Mouse (Mus musculus) embryonic facial prominence, embryonic 10.5 days (tissue): ENCODE results near the gene Taf3. TPM values are rescaled to one million over a fixed set of nuclear protein-coding genes. Genes with fewer than 3 reads are reported as not detected.

Experiments used
- DNase-seq: peaks from one replicate; pipeline ENCODE4 v3.0.0-alpha.2; 2017; ENCODE audit warnings: low spot score
- H3K27ac ChIP-seq: fragments of 300-500 bp; sonication (generic); replicated peaks from 2 replicates; pipeline ENCODE4 v1.5.1; 2016; ENCODE audit warnings: mild to moderate bottlenecking
- H3K27me3 ChIP-seq: fragments of 300-500 bp; sonication (generic); replicated peaks from 2 replicates; pipeline ENCODE4 v1.6.1; 2016; ENCODE audit warnings: low read depth, mild to moderate bottlenecking; ENCODE audit not compliant: poor library complexity, severe bottlenecking
- H3K36me3 ChIP-seq: fragments of 300-500 bp; sonication (generic); replicated peaks from 2 replicates; pipeline ENCODE4 v1.6.1; 2016; ENCODE audit warnings: mild to moderate bottlenecking, moderate library complexity
- H3K4me1 ChIP-seq: fragments of 300-500 bp; sonication (generic); 2 replicates; pipeline ENCODE4 v1.6.1; 2016
- H3K4me3 ChIP-seq: fragments of 300-500 bp; sonication (generic); 2 replicates; pipeline ENCODE4 v1.5.1; 2016; ENCODE audit warnings: mild to moderate bottlenecking, moderate library complexity
- H3K9me3 ChIP-seq: fragments of 300-500 bp; sonication (generic); 2 replicates; pipeline ENCODE4 v1.6.1; 2016; ENCODE audit warnings: mild to moderate bottlenecking
- WGBS: fragments of 180-500 bp; shearing (Covaris S2); methylation state at CpG from one replicate; pipeline ENCODE4 v1.1.7; 2016; 5-methylcytosine and 5-hydroxymethylcytosine counted together
- polyA plus RNA-seq: library from polyadenylated mRNA; unstranded; fragments of >200 nt; fragmentation: Nextera tagmentation; extraction: Ambion mirVana; gene quantifications from 2 replicates; pipeline ENCODE4 v1.2.1, GENCODE M21; 2016

Gene Taf3
- polyA plus RNA-seq, 1 experiment from 2014 or later, result 17.3 TPM

- Histone ChIP-seq H3K4me3 (peak overlapping the region; percentile 63), H3K9me3 (no peaks in the 10 kb centered on the region), H3K4me1 (peaks cover 77% of the 10 kb centered on the region), H3K27me3 (peaks cover 92% of the 10 kb centered on the region), H3K36me3 (peaks cover 11% of the 10 kb centered on the region), H3K27ac (no peak overlapping the region)
- WGBS, result 7% methylated on average over 12 of the region's 12 CpGs
- peak; percentile 23 for DNase-seq
Observed at GRCm38 (mm10) chr2:9875676-9876357, 172.6 kb downstream of the Taf3 start.

- no peak for DNase-seq
- WGBS, result 2% methylated on average over 4 of the region's 4 CpGs
- Histone ChIP-seq H3K9me3 (no peaks in the 10 kb centered on the region), H3K36me3 (peaks cover 11% of the 10 kb centered on the region), H3K27ac (0 out of 2 replicates have a peak overlapping the region, but pooled peaks have one; percentile 37), H3K4me1 (peaks cover 73% of the 10 kb centered on the region), H3K4me3 (peak overlapping the region; percentile 63), H3K27me3 (peaks cover 92% of the 10 kb centered on the region)
Observed at GRCm38 (mm10) chr2:9875220-9875619, 173.2 kb downstream of the Taf3 start.

GRCm38 (mm10) chr2:9874467-9875219 is 173.8 kb downstream of the Taf3 start:
- H3K4me1 ChIP-seq, result peaks cover 67% of the 10 kb centered on the region
- H3K36me3 ChIP-seq, result peaks cover 11% of the 10 kb centered on the region
- H3K4me3 ChIP-seq, result peak overlapping the region; percentile 63
- peak overlapping the region; percentile 37 for H3K27ac ChIP-seq
- DNase-seq, result peak; percentile 48
- H3K27me3 ChIP-seq, result peaks cover 92% of the 10 kb centered on the region
- 3% methylated on average over 39 of the region's 39 CpGs for WGBS
- H3K9me3 ChIP-seq, result no peaks in the 10 kb centered on the region

- no peak overlapping the region for H3K27ac ChIP-seq
- peaks cover 98% of the 10 kb centered on the region for H3K27me3 ChIP-seq
- H3K9me3 ChIP-seq, result no peaks in the 10 kb centered on the region
- 8% methylated on average over 2 of the region's 2 CpGs for WGBS
- DNase-seq, result peak; percentile 25
- peak overlapping the region; percentile 63 for H3K4me3 ChIP-seq
- peaks cover 13% of the 10 kb centered on the region for H3K36me3 ChIP-seq
- H3K4me1 ChIP-seq, result peaks cover 64% of the 10 kb centered on the region
Observed at GRCm38 (mm10) chr2:9873757-9874156, 174.6 kb downstream of the Taf3 start.

GRCm38 (mm10) chr2:9872682-9873081 is 175.7 kb downstream of the Taf3 start:
- H3K4me3 ChIP-seq, result peak overlapping the region; percentile 63
- 1% methylated on average over 12 of the region's 12 CpGs for WGBS
- H3K27me3 ChIP-seq, result peaks cover 92% of the 10 kb centered on the region

GRCm38 (mm10) chr2:9871798-9872197 is 176.6 kb downstream of the Taf3 start:
- DNase-seq, result no peak
- WGBS, result 18% methylated on average over 6 of the region's 6 CpGs
- Histone ChIP-seq H3K27me3 (peaks cover 83% of the 10 kb centered on the region), H3K4me3 (peak overlapping the region; percentile 63), H3K4me1 (peaks cover 49% of the 10 kb centered on the region), H3K36me3 (peaks cover 20% of the 10 kb centered on the region), H3K9me3 (no peaks in the 10 kb centered on the region), H3K27ac (0 out of 2 replicates have a peak overlapping the region, but pooled peaks have one; percentile 26)

More at GRCm38 (mm10) chr2:9872682-9873081, 175.7 kb downstream of the Taf3 start:
- peak overlapping the region; percentile 57; the same call in 1 of the 2 replicates for H3K27ac ChIP-seq
- DNase-seq, result peak; percentile 52
- H3K36me3 ChIP-seq, result peaks cover 19% of the 10 kb centered on the region
- H3K4me1 ChIP-seq, result peaks cover 56% of the 10 kb centered on the region
- no peaks in the 10 kb centered on the region for H3K9me3 ChIP-seq

GRCm38 (mm10) chr2:9871141-9871716 is 177.2 kb downstream of the Taf3 start:
- Histone ChIP-seq H3K36me3 (peaks cover 25% of the 10 kb centered on the region), H3K4me3 (no peak overlapping the region; the same call in 1 of the 2 replicates), H3K9me3 (no peaks in the 10 kb centered on the region), H3K27me3 (peaks cover 77% of the 10 kb centered on the region), H3K4me1 (peaks cover 48% of the 10 kb centered on the region), H3K27ac (no peak overlapping the region; the same call in 1 of the 2 replicates)
- WGBS, result 20% methylated on average over 4 of the region's 4 CpGs
- DNase-seq, result no peak

- Histone ChIP-seq H3K36me3 (peaks cover 26% of the 10 kb centered on the region), H3K4me1 (peaks cover 16% of the 10 kb centered on the region), H3K27ac (no peak overlapping the region), H3K4me3 (no peak overlapping the region), H3K9me3 (no peaks in the 10 kb centered on the region), H3K27me3 (peaks cover 38% of the 10 kb centered on the region)
- 83% methylated on average over 12 of the region's 12 CpGs for WGBS
- DNase-seq, result no peak
Observed at GRCm38 (mm10) chr2:9867092-9867825, 181.1 kb downstream of the Taf3 start.

Other genes with a start within 250 kb of the Taf3 start
- gene 4930412O13Rik, start 167.3 kb downstream of the Taf3 start, polyA plus RNA-seq, result 2.3 TPM in 2 replicates
- 0.82 TPM in 1 of 2 replicates, not detected in the other for gene 9230102O04Rik, start 159.1 kb downstream of the Taf3 start, polyA plus RNA-seq
- gene Gata3, start 158.6 kb downstream of the Taf3 start, polyA plus RNA-seq, result 24.5 and 29.1 TPM in 2 replicates
- 498 and 511 TPM in 2 replicates for gene Atp5c1, start 31.9 kb upstream of the Taf3 start, polyA plus RNA-seq
- gene Kin, start 32.0 kb upstream of the Taf3 start, polyA plus RNA-seq, result 35.5 and 37.7 TPM in 2 replicates
- 0.06 and 0.15 TPM in 2 replicates for gene Itih2, start 82.8 kb upstream of the Taf3 start, polyA plus RNA-seq
- 3.7 and 4.4 TPM in 2 replicates for gene Itih5, start 105.0 kb upstream of the Taf3 start, polyA plus RNA-seq